Comparison of ENCODE assay signal across 8 mouse cellular contexts in the genomic region with DNA sequence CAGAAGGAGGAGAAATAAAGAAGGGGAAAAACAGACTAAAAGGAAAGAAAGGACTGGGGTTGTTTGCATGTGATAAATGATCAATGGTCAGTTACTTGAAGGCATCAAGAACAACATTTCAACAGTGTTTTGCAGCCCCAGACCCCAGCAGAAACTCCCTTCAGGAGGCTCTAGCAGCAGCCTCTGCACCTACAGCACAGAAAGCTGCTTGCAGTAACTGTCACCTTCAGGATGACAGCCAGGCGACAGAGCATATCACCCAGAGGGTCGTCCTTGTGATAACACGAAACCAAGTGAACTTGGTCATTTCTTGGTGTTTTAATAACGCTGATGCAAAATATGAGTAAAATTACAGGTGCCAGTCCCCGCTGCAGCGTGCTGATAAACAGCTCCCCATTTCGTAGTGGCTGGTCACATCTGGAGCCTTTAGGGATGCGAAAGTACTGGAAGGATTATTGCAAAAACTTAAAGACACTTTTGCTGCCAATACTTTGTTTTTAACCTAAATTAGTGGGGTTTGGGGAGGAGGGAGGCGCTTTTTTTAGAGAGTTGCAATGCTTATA. TPM values are rescaled to one million over a fixed set of nuclear protein-coding genes. Genes with fewer than 3 reads are reported as not detected.
DNase-seq lines count a peak whose midpoint lies in the region; ATAC-seq lines count a peak whose summit lies in the region.

No protein-coding gene starts in this region.

- intact Hi-C loops in heart, postnatal 10 days (cut with DNase I): loop anchor here (2.0 kb wide), 1 partner anchor 51 kb away; no protein-coding TSS in a partner anchor

- peak; percentile 76 for DNase-seq in urinary bladder, postnatal 14 days (ENCODE audit: low spot score)
- DNase-seq in urinary bladder, adult 2 months (ENCODE audit: low spot score): no peak
- peak; percentile 11 for DNase-seq in fat pad, adult 2 months (ENCODE audit: extremely low read depth, low read depth, low spot score)
- peak; percentile 81 to 82 for DNase-seq in heart, postnatal 10 days
- DNase-seq in kidney, postnatal 4 days: peak; percentile 83 to 88
- peak; percentile 61 for DNase-seq in lung, postnatal 25 days (ENCODE audit: low spot score)
- peak; percentile 66 to 70 for DNase-seq in right cerebral cortex, postnatal 10 days (ENCODE audit: low spot score in 2 of 2)

- no peak for ATAC-seq in cerebellum, adult (ENCODE audit: insufficient number of reproducible peaks, low FRiP score, low TSS enrichment)

RNA-seq across cellular contexts. Expression of a gene that starts 38.6 kb away (rescaled TPM):
- polyA plus RNA-seq in urinary bladder, adult 2 months (2012; rRNA removed): 74.8 and 92.7 TPM in 2 replicates
- total RNA-seq in heart, postnatal 10 days (2021): 10 to 100 TPM; 51.4 to 51.7 TPM
